Mouse (Mus musculus) CH12F3 (cell line): Measurements from ENCODE around the gene Adgb.

ENCODE experiments used
- in situ Hi-C: fragments of 300-500 bp; cut with MboI; formaldehyde crosslinking; loops from 2 replicates; pipeline ENCODE4 v1.14.3; 2020; ENCODE audit warnings: low sequenced_read_pairs

The Adgb gene

DNA sequence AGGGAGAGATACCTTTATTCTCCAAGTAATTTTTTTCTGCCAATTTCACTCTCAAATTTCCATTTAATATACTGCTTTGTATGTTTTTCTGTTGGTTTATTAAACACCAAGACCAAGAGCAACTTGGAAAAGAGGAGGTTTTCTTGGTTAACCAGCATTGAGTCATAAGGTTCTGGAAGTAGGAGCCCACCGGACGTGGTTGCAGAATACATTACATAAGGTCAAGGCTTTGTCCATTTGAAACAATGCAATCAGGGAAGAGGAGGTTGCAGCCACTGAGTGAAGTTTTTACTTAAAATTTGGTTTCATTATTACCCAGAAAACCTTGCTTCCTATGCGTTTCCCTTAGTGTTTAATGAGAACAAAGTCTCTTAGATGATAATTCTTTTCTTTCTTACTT, 119.9 kb downstream of the Adgb start:
- in situ Hi-C loops: no loop called here

DNA sequence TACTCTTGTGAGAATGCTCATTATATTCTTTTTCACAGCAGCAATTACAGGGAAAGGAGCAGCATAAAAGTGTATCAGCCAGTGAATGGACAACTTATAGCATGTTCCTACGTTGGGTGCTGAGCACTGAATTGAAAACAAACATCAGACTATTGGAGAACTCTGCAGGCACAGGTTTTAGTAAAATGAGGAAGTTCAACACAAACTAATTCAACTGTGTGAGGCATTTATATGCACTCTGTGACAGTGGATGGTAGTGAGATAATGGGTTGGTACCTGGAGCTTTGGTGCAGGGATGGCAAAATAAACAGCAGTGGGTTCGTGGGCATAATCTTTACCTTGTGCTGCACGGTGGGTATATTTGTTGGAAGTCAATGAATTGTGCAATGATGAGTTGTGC, 121.6 kb downstream of the Adgb start:
- in situ Hi-C loops: no loop called here

DNA sequence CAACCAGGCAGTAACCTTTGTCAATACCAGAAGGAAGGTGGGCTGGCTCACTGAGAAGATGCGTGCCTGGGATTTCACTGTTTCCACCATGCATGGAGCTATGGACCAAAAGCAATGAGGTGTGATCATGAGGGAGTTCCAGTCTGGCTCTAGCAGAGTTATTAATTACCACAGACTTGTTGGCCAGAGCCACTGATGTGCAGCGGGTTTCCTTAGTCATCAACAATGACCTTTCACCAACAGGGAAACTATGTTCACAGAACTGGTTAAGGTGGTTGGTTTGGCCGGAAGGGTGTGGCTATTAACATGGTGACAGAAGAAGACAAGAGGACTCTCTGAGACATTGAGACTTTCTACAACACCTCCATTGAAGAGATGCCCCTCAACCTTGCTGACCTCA, 128.2 kb downstream of the Adgb start:
- in situ Hi-C loops: no loop called here

DNA sequence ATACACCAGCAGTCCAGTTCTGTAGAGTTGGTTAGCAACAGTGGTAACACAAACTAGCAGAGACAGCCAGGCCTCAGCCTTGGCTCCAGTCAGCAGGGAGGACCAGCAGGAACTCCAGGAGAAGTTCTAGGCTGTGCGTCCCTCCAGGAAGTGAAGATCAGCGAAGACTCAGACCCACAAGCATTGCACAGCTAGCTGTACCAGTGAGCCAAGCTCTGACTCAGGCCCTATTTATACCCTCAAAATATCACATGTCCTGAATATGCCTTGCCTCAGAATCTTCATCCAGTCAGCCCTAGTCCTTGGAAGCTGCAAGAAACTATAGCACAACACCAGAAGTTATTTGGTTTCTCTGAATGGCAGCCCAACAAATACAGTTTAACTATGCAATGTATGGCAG, 146.6 kb downstream of the Adgb start:
- in situ Hi-C loops: no loop called here

DNA sequence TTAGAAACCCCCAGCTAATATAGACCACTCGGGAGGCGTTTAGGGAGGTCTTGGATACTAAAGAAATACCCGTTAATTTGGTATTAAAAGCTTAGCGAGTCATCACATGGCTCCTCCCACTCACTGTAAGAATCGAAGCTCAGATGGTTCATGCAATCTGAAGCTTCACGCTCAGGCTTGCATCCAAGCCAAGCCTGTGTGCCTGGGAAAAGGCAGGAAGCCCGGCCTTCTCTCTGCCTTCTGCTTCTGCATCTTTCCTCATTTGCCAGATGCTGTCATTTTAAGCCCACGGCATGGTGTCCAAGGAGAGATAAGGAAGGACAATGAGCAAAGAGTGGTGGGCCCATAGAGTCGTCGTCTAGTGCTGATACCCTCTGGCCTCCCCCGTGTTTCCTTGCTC, 149.2 kb downstream of the Adgb start:
- in situ Hi-C loops: no loop called here

DNA sequence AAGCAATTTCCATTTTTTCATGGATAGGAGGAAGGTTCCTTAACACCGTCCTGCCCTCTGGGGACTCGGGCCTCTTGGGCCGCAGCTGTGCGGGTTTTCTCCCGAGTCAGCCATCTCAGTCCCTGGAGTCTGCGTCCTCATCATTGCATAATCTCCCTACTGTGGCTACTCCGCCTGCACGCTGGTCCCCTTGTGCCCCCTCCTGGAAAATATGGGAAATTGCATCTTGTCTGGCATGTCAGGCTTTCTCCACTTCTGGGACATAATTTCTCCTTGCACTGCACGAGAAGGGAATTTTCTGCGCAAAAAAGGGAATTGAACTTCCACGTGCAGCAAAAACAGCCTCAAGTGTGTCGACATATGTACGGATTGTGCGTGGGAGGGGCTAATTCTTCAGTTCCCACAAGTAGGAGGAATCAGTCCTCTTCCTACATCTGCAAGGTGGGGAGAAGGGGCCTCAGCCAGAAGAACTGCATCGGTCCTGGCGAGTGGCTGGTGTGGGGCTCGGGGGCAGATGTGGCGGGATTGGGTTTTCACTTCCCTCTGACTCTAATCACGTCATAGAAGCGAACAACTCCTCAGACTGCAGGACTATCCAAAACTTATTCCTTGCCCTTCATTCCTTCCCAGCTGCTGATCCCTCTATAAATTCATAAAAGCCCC, 150.9 kb downstream of the Adgb start:
- in situ Hi-C loops: no loop called here

DNA sequence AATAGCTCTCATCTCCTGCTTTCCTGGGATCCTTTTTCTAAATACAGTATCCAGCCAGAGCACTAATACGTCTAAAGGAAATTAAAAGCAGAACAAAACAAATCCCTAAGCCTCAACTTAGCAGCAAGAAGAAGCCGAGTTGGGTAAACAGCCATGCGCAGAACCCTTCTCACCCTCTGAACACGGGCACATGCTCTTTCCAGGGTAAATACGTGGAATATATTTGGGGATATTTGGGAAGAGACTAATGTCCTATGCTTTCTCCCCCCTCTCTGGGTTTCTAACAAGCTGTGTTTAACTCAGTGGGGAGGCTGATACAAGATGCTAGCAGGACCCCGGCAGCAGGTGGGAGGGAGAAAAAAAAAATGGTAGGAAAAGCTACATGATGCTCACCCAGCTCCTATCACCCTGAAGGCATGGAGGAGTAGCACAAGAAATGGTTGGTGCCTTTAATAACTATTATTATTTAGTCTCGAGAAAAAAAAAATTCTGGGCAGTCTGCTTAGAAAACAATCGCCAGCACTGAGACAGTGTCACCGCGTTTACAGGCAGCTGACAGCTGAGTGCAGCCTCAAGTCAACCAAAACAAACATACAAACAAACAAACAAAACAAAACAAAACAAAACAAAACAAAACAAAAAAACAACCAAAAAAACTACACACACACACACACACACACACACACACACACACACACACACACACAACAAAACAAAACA, 151.6 kb downstream of the Adgb start:
- in situ Hi-C loops: no loop called here

DNA sequence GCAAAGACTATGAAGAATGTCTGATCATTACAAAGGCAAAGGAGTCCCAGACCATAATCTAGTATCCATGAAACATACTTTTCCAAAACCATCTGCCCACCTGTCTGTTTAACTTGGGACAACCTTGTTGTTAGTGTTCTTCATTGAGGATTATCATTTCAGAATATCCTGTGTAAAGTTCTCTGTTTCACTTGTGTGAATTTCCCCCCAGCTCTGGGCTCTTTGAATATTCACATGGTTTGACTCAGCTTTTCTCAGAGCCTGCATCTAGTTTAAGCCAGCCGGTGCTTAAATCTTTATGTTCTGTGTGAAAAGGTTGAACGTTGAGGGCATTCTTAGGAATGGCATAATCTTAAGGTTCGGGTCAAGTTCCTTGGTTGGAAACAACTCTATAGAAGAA, 154.0 kb downstream of the Adgb start:
- in situ Hi-C loops: no loop called here

DNA sequence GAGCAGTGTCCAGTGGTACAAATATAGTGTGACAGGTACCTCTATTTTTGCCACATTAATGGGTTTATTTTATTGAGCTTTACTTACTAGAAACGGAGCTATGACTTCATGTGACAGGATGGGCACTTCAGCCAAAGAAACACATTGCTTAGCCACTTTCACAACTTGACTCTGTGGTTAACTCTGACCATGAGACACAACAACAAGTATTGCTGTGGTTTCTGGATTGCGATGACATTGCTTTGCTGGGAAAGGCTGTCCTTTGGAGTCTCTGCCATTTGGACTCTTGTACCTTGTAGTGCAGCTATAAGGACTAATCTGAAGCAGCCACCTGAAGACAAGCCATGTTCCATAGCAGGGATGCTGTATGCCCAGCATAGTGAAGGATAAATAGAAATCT, 156.5 kb downstream of the Adgb start:
- in situ Hi-C loops: no loop called here

DNA sequence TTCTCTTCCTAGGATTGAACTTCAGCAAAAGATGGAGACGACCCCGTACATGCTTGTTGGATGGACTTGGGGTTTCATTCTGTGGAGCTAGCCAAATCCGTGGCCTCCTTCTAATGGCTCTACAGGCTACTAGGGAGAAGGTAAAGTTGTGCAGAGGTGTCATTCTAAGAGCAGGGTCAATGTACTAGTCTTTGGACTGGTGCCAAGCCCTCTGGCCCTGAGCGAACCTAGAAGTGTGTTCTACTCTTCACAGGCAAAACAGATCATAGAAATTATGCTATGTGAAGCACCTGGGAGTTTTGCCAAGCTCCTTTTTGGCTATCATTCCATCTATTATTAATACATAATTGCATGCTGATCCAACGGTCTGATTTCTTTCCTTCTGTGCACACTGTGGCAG, 157.6 kb downstream of the Adgb start:
- in situ Hi-C loops: no loop called here

DNA sequence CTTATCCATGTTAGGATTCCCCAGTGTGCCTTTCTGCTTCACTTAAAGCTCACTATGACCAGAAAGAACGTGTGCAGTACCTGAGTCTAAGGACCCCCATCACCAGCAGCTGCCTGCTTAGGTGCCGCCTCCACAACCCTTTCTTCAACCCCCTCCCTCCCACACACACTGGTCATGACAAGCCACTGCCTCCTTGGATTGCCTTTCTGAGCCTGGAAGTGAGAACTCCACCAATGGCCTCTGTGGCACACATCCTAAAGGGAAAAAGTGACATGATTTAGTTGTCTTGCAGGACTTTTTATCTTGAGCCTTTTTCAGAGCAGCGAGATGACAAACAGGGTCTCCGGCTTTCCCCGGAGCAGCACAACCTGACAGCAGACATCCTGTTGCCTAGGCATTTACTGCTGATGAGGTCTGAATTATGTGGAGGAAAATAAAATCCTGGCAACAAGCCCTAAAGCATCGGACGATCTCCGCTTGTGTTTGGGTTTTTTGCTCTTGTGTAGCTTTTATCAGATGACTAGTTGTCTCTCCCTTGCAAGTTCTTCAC, 162.2 kb downstream of the Adgb start:
- in situ Hi-C loops: no loop called here

DNA sequence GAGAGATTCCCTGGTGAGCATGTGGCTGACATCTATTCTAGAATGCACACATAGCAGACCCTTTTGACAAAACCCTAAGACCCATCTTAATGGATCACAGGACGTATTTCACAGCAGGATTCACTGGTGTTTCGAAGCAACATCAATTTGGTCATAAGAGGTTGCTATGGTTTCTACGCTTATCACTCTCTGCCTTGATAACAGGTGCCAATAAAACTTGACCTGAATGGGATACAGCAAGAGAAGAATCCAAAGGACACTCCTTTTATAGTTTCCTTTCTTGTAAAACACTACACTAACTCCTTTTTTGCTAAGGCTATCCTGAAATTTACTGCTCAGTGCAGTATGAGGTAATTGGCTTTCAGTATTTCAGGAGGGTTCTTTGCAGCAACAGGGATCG, 163.1 kb downstream of the Adgb start:
- in situ Hi-C loops: no loop called here

DNA sequence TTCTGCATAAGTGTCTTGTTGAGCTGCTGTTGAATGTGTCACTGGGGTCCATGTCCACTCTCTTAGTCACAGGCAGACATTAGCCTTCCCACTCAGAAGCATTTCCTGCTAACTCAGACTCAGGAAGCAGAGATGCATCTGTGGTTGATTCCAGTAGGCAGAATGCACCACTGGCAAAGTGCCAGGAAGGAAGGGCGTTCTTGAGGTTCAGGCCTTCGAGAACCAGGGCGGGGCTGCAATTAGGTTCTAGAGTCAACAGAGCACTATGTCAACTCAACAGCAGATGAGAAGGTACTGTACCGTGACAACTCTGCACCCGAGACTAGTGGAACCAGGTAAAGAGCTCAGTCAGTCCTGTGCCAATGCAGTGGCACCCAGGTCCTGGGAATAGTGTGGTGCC, 164.7 kb downstream of the Adgb start:
- in situ Hi-C loops: no loop called here

DNA sequence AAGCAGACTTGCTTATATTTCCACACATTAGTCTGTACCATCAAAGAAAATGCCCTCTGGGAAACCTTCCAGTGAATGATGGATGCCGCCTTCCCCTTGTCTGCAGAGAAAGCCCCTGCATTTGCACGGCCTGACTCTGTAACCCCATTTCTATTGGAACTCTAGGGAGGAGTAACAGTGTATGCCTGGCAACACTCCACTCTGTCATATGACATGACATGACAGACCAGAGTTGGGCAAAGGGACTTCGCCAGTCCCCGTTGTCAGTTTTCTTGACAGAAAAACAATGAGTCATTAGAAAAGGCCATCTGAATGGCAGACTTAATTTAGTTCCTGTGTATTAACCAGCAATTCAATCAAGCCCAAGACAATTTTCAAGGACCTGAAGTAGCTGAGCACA, 167.8 kb downstream of the Adgb start:
- in situ Hi-C loops: no loop called here

DNA sequence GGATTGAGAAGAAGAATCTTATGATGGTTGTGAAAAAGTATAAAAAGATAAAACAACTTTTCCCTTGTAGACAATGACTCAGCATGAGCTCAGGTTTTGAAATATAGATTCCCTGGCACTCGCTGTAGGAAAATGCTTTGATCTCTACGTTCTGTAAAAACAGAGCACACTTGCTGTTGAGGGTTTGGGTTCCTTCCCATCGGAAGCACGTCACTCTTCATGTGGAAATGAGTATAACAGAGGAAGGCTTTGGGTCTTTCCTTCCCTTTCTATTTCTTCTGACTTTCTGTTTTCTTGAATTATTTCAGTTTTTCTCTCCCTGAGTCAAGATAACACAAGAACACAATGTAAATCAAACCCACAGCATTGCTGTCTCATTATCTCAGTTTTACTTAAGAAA, 170.4 kb downstream of the Adgb start:
- in situ Hi-C loops: no loop called here

DNA sequence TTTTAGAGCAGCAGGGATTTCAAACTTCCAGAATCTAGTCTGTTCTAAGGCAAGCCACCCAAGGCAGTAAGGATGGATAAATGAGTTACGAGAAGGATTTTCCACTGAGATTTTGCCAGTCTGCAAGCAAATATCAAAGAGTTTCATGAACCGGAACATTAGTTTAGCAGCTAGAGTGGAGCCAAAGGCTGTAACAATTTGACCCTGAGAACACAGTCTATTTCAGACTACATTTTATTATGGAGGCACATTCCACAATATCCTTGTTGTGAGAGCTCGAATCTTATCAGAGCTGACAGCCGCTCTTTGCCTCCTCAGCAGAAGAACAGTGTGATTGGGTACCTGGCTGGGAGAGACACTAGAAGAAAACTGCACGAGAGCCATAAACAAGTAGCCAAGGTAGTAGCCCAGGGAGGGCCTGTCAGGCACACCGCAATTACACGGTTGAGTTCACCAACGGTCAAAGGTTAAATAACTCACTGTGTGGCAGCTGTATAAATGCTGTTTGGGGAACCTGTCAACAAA, 171.1 kb downstream of the Adgb start:
- in situ Hi-C loops: no loop called here

DNA sequence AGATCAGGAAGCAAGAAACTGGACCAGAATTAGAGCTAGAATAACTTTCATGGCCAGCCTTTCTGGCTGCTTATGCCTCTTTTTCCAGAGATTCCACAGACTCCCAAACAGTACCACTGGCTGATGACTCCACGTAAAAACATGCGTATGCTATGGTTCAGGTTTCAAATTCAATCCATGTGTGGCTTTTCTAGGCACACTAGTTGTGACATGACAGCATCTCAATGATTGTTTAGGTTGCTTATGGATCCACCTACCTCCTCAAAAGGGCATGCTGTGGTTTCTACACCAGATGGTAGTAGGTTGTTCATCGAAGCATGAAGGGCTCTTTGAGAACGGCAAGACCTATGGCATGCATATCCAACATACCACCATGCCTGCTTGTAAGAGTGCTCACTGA, 172.1 kb downstream of the Adgb start:
- in situ Hi-C loops: loop anchor here (25.0 kb wide), 1 partner anchor 488 kb away; no protein-coding TSS in a partner anchor

DNA sequence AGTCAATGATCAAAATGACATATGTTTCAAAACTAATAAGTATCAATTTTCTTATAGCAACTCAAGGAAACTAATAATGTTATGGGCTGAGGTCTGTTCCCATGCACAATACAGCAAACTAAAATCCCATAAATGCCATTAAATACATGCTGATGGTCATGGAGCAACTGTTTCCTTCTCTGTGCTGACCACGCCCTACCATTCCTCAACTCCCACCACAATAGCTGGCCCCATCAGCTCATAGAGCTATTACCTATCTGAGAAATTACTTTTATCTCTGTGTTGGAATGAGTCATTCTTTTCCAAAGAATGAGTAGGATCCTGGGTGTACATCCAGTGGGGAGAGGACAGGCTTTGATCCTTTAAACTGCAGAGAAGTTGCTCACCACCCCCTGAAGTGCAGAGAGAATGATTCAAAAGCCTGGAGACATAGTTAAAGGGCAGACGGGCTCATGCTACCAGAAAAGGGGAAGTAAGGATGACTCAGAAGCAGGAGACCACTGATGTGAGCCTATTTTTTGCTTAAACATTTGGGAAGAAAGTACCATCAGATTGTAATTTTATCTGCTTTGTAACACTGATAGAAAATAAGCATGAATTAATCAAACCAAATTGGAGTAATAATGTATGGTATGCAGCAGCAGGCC, 184.8 kb downstream of the Adgb start:
- in situ Hi-C loops: loop anchor here (25.0 kb wide), 1 partner anchor 475 kb away; no protein-coding TSS in a partner anchor
